11 mouse cellular contexts compared by ENCODE assay signal in genomic region chr3:97255706-97256339, GRCm38 (mm10). TPM values are rescaled to one million over a fixed set of nuclear protein-coding genes. Genes with fewer than 3 reads are reported as not detected.
DNase-seq lines count a peak whose midpoint lies in the region; ATAC-seq and TF ChIP-seq lines count a peak whose summit lies in the region.
"Had no signal": no experiment of that assay in that cellular context is flagged by ENCODE, and none has a peak within 500 bp of the region (broad histone marks: within the 10 kb centered on the region; RNA-seq: fewer than 3 reads in every experiment).

No protein-coding gene starts in this region.

- DNase-seq in heart, adult 2 months, result no peak
- peak; percentile 34 for DNase-seq in MEL-GATA-1-ER (ENCODE audit: extremely low read depth, low read depth)
- DNase-seq in spleen, postnatal 4 days (ENCODE audit: low spot score in 2 of 2), result no peak
- no peak for DNase-seq in layer of hippocampus, adult 9-10 months (ENCODE audit: low spot score)
- DNase-seq in left cerebral cortex, postnatal 10 days (ENCODE audit: extremely low spot score in 1 of 2, low spot score in 2 of 2), result no peak
- DNase-seq: cerebellum, postnatal 14 days; gastrocnemius, postnatal 36 days; right cerebral cortex, postnatal 25 days had no signal

- no peaks in the 10 kb centered on the region for H3K36me3 ChIP-seq in heart, embryonic 14.5 days (ENCODE audit: control insufficient read depth, insufficient read depth, low read length)
- no peaks in the 10 kb centered on the region for H3K36me3 ChIP-seq in heart, adult 2 months (ENCODE audit: control insufficient read depth, insufficient read depth, low read length)
- peaks cover 12% of the 10 kb centered on the region for H3K36me3 ChIP-seq in forebrain, embryonic 15.5 days
- H3K36me3 ChIP-seq in limb, embryonic 13.5 days, result peaks cover 17% of the 10 kb centered on the region

- TF ChIP-seq POLR2A in heart, adult 2 months (IDR thresholded peaks at IDR 0.05; ENCODE audit: insufficient read depth, low read depth, low read length), result no peak

- H3K27me3 ChIP-seq in heart, embryonic 14.5 days (ENCODE audit: control insufficient read depth, insufficient read depth, low read length), result no peaks in the 10 kb centered on the region
- H3K27me3 ChIP-seq in heart, adult 2 months (ENCODE audit: control insufficient read depth, insufficient read depth, low read length), result no peaks in the 10 kb centered on the region
- no peaks in the 10 kb centered on the region for H3K27me3 ChIP-seq in forebrain, embryonic 15.5 days
- H3K27me3 ChIP-seq in limb, embryonic 13.5 days, result no peaks in the 10 kb centered on the region

- no peak overlapping the region for H3K9ac ChIP-seq in heart, embryonic 14.5 days (ENCODE audit: low read length)
- H3K9ac ChIP-seq in heart, adult 2 months (ENCODE audit: low read depth, low read length), result no peak overlapping the region
- H3K9ac ChIP-seq in forebrain, embryonic 15.5 days (replicated peaks), result no peak overlapping the region; the same call in 1 of the 2 replicates
- no peak overlapping the region for H3K9ac ChIP-seq in limb, embryonic 13.5 days

- no peak for ATAC-seq in heart, embryonic 14.5 days (ENCODE audit: insufficient number of reproducible peaks, insufficient read depth, low FRiP score, low read depth)
- ATAC-seq in forebrain, embryonic 15.5 days (replicated peaks), result peak; percentile 66
- ATAC-seq in limb, embryonic 13.5 days (ENCODE audit: low FRiP score, low read depth), result no peak

- peaks cover 18 to 36% of the 10 kb centered on the region in 2 experiments for H3K4me1 ChIP-seq in heart, embryonic 14.5 days (ENCODE audit: control insufficient read depth in 2 of 2, insufficient read depth in 2 of 2, low read length in 2 of 2)
- H3K4me1 ChIP-seq in heart, adult 2 months (ENCODE audit: control insufficient read depth, insufficient read depth, low read length), result peaks cover 1% of the 10 kb centered on the region; the same call in 1 of the 2 replicates
- H3K4me1 ChIP-seq in forebrain, embryonic 15.5 days, result peaks cover 30% of the 10 kb centered on the region
- H3K4me1 ChIP-seq in limb, embryonic 13.5 days, result peaks cover 40% of the 10 kb centered on the region

- intact Hi-C loops in heart, adult 2 months (cut with DNase I), result no loop called here
- intact Hi-C loops in left cerebral cortex, postnatal 10 days (cut with DNase I), result no loop called here

- H3K4me2 ChIP-seq in heart, embryonic 14.5 days (ENCODE audit: low read length), result peak overlapping the region; percentile 31; the same call in 1 of the 2 replicates
- H3K4me2 ChIP-seq in forebrain, embryonic 15.5 days (replicated peaks), result 0 out of 2 replicates have a peak overlapping the region, but pooled peaks have one; percentile 2
- H3K4me2 ChIP-seq in limb, embryonic 13.5 days (replicated peaks), result peak overlapping the region; percentile 44

- no peak for TF ChIP-seq CTCF in heart, adult 2 months (IDR thresholded peaks at IDR 0.05)

- 32% methylated on average over 9 of the region's 9 CpGs for WGBS in heart, embryonic 14.5 days
- WGBS in heart, adult 2 months, result 56% methylated on average over 9 of the region's 9 CpGs
- 24% methylated on average over 9 of the region's 9 CpGs for WGBS in forebrain, embryonic 15.5 days
- WGBS in limb, embryonic 13.5 days, result 17% methylated on average over 9 of the region's 9 CpGs

- H3K79me2 ChIP-seq in heart, adult 2 months (replicated peaks; ENCODE audit: control insufficient read depth, insufficient read depth, low read length), result no peaks in the 10 kb centered on the region

- TF ChIP-seq EP300 in heart, adult 2 months (IDR thresholded peaks at IDR 0.05; ENCODE audit: insufficient read depth, low read depth, low read length), result no peak

- H3K9me3 ChIP-seq in heart, embryonic 14.5 days (ENCODE audit: control insufficient read depth, low read length), result no peaks in the 10 kb centered on the region
- H3K9me3 ChIP-seq in forebrain, embryonic 15.5 days, result no peaks in the 10 kb centered on the region
- peaks cover 4% of the 10 kb centered on the region; the same call in 1 of the 2 replicates for H3K9me3 ChIP-seq in limb, embryonic 13.5 days

- 0 out of 4 replicates have a peak overlapping the region, but pooled peaks of 1 of the 2 experiments have one; percentile 29 for H3K27ac ChIP-seq in heart, embryonic 14.5 days (replicated peaks in 1 of 2; ENCODE audit: control insufficient read depth in 1 of 2, insufficient read depth in 1 of 2, low read depth in 2 of 2, low read length in 2 of 2)
- H3K27ac ChIP-seq in heart, adult 2 months, result no peak overlapping the region
- peak overlapping the region; percentile 36; the same call in 1 of the 2 replicates for H3K27ac ChIP-seq in forebrain, embryonic 15.5 days (replicated peaks)
- H3K27ac ChIP-seq in limb, embryonic 13.5 days, result peak overlapping the region; percentile 39; the same call in 1 of the 2 replicates

- no peak overlapping the region for H3K4me3 ChIP-seq in heart, embryonic 14.5 days (ENCODE audit: control insufficient read depth in 1 of 2, insufficient read depth in 1 of 2, low read depth in 1 of 2, low read length in 2 of 2)
- no peak overlapping the region for H3K4me3 ChIP-seq in heart, adult 2 months
- no peak overlapping the region for H3K4me3 ChIP-seq in forebrain, embryonic 15.5 days
- no peak overlapping the region for H3K4me3 ChIP-seq in limb, embryonic 13.5 days

RNA-seq across cellular contexts. Expression of gene Bcl9, which starts 41.9 kb away (rescaled TPM):
- 30.5 and 32.1 TPM in 2 replicates for polyA plus RNA-seq in heart, embryonic 14.5 days (2014; fragmentation: Nextera tagmentation; extraction: Ambion mirVana)
- 10 to 100 TPM; 14.3 to 22.4 TPM for total RNA-seq in heart, adult 2 months (2021)
- polyA plus RNA-seq in heart, adult 2 months (2012; rRNA removed), result 15.3 and 18.0 TPM in 2 replicates
- 111 and 113 TPM in 2 replicates for polyA plus RNA-seq in forebrain, embryonic 15.5 days (2015; fragmentation: Nextera tagmentation; extraction: Ambion mirVana)
- 97.4 and 102 TPM in 2 replicates for polyA plus RNA-seq in limb, embryonic 13.5 days (2015; fragmentation: Nextera tagmentation; extraction: Ambion mirVana)
- 10 to 100 TPM; 65.0 to 71.9 TPM for total RNA-seq in left cerebral cortex, postnatal 10 days (2021)
